Comparison of ENCODE assay signal across 8 mouse cellular contexts in the genomic region with DNA sequence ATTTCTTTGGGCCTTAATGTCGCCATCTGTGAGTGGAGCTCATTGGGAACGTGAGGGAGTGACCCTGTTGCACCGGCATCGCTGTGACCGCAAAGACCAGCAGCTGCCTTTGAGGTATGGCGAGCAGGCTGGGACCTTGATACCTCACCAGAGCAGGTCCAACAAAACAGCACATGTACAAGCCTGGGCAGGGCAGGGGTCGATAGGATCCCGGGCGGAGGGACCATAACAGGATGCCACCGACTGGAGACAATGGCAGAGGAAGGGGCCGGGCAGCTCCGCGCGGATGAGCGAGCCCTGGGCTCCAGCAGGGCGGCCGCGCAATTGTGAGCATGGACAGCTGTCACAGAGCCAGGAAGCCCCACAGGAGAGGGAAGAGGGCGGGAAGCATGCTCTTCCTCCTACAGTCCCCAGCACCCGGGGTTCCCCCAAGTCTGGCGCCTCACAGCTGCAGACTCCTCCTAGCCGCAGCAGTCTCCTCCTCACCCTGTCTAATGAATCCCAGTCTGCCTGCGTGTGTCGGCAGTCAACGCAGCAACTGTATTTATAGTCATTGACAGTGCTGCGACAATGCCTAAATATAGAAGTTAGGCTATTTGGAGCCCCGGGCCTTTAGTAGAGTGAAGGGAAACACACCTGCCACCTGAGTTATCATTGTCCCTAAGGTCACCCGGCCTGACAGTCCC. TPM values are rescaled to one million over a fixed set of nuclear protein-coding genes. Genes with fewer than 3 reads are reported as not detected.
DNase-seq lines count a peak whose midpoint lies in the region; ATAC-seq and TF ChIP-seq lines count a peak whose summit lies in the region.

No protein-coding gene starts in this region.

- H3K27ac ChIP-seq in heart, adult 2 months = peak overlapping the region; percentile 62
- peak overlapping the region; percentile 41; the same call in 1 of the 2 replicates for H3K27ac ChIP-seq in intestine, postnatal 0 days (ENCODE audit: low read depth, low read length)
- H3K27ac ChIP-seq in liver, embryonic 12.5 days = no peak overlapping the region
- H3K27ac ChIP-seq in midbrain, postnatal 0 days (ENCODE audit: low read depth, low read length) = no peak overlapping the region
- H3K27ac ChIP-seq in stomach, embryonic 16.5 days (ENCODE audit: low read length) = peak overlapping the region; percentile 74

- H3K79me2 ChIP-seq in heart, adult 2 months (replicated peaks; ENCODE audit: control insufficient read depth, insufficient read depth, low read length) = no peaks in the 10 kb centered on the region

- peak; percentile 55 for TF ChIP-seq CTCF in heart, adult 2 months (IDR thresholded peaks at IDR 0.05)
- peak; percentile 12; the same call in 1 of the 2 replicates for TF ChIP-seq CTCF in intestine, postnatal 0 days (IDR thresholded peaks at IDR 0.05; ENCODE audit: low read depth)
- TF ChIP-seq CTCF in midbrain, postnatal 0 days (IDR thresholded peaks at IDR 0.05) = peak; percentile 20; the same call in 1 of the 2 replicates

- peak overlapping the region; percentile 60 for H3K4me2 ChIP-seq in intestine, postnatal 0 days (replicated peaks; ENCODE audit: low read depth)
- peak overlapping the region; percentile 60 for H3K4me2 ChIP-seq in liver, embryonic 12.5 days
- peak overlapping the region; percentile 76 for H3K4me2 ChIP-seq in midbrain, postnatal 0 days (ENCODE audit: low read depth, low read length, poor library complexity, severe bottlenecking)
- H3K4me2 ChIP-seq in stomach, embryonic 16.5 days (ENCODE audit: low read depth, low read length) = peak overlapping the region; percentile 65

- no peaks in the 10 kb centered on the region for H3K27me3 ChIP-seq in heart, adult 2 months (ENCODE audit: control insufficient read depth, insufficient read depth, low read length)
- peaks cover 12% of the 10 kb centered on the region for H3K27me3 ChIP-seq in intestine, postnatal 0 days (replicated peaks; ENCODE audit: control insufficient read depth, insufficient read depth, low read length)
- H3K27me3 ChIP-seq in liver, embryonic 12.5 days (replicated peaks) = peaks cover 49% of the 10 kb centered on the region
- no peaks in the 10 kb centered on the region for H3K27me3 ChIP-seq in midbrain, postnatal 0 days (ENCODE audit: insufficient read depth, low read length)
- H3K27me3 ChIP-seq in stomach, embryonic 16.5 days (ENCODE audit: control insufficient read depth, insufficient read depth, low read length) = no peaks in the 10 kb centered on the region

- no peaks in the 10 kb centered on the region for H3K9me3 ChIP-seq in intestine, postnatal 0 days (ENCODE audit: control insufficient read depth)
- H3K9me3 ChIP-seq in liver, embryonic 12.5 days (replicated peaks) = no peaks in the 10 kb centered on the region
- no peaks in the 10 kb centered on the region for H3K9me3 ChIP-seq in midbrain, postnatal 0 days (ENCODE audit: low read length)
- no peaks in the 10 kb centered on the region for H3K9me3 ChIP-seq in stomach, embryonic 16.5 days (replicated peaks; ENCODE audit: control insufficient read depth, low read length)

- peak overlapping the region; percentile 73 for H3K9ac ChIP-seq in heart, adult 2 months (ENCODE audit: low read depth, low read length)
- peak overlapping the region; percentile 11; the same call in 1 of the 2 replicates for H3K9ac ChIP-seq in intestine, postnatal 0 days (ENCODE audit: low read depth, low read length)
- H3K9ac ChIP-seq in liver, embryonic 12.5 days = 0 out of 2 replicates have a peak overlapping the region, but pooled peaks have one; percentile 14
- peak overlapping the region; percentile 5; the same call in 1 of the 2 replicates for H3K9ac ChIP-seq in midbrain, postnatal 0 days (replicated peaks; ENCODE audit: low read length, poor library complexity, severe bottlenecking)
- peak overlapping the region; percentile 67 for H3K9ac ChIP-seq in stomach, embryonic 16.5 days (ENCODE audit: low read length)

- DNase-seq in cerebellum, postnatal 36 days = peak; percentile 13 to 16
- DNase-seq in cerebellum, adult 9-11 months = no peak
- DNase-seq in embryo, embryonic 9.5 days (ENCODE audit: extremely low spot score) = peak; percentile 59
- DNase-seq in heart, adult 2 months = peak; percentile 84 to 89
- DNase-seq in midbrain, postnatal 0 days (ENCODE audit: low spot score) = peak; percentile 39

- peak overlapping the region; percentile 49 for H3K4me3 ChIP-seq in heart, adult 2 months
- H3K4me3 ChIP-seq in intestine, postnatal 0 days (ENCODE audit: low read depth, low read length) = peak overlapping the region; percentile 23
- H3K4me3 ChIP-seq in liver, embryonic 12.5 days = peak overlapping the region; percentile 37
- H3K4me3 ChIP-seq in midbrain, postnatal 0 days (ENCODE audit: low read depth, low read length) = peak overlapping the region; percentile 33
- peak overlapping the region; percentile 36 for H3K4me3 ChIP-seq in stomach, embryonic 16.5 days (replicated peaks; ENCODE audit: low read length)

- peaks cover 13% of the 10 kb centered on the region for H3K4me1 ChIP-seq in heart, adult 2 months (ENCODE audit: control insufficient read depth, insufficient read depth, low read length)
- H3K4me1 ChIP-seq in intestine, postnatal 0 days (replicated peaks; ENCODE audit: control insufficient read depth, insufficient read depth, low read length) = no peaks in the 10 kb centered on the region
- peaks cover 21% of the 10 kb centered on the region for H3K4me1 ChIP-seq in liver, embryonic 12.5 days
- no peaks in the 10 kb centered on the region for H3K4me1 ChIP-seq in midbrain, postnatal 0 days (ENCODE audit: insufficient read depth, low read length)
- peaks cover 13% of the 10 kb centered on the region for H3K4me1 ChIP-seq in stomach, embryonic 16.5 days (ENCODE audit: control insufficient read depth, insufficient read depth, low read length)

- 3% methylated on average over 28 of the region's 28 CpGs for WGBS in heart, adult 2 months
- 5% methylated on average over 27 of the region's 28 CpGs for WGBS in intestine, postnatal 0 days
- WGBS in liver, embryonic 12.5 days (ENCODE audit: insufficient replicate concordance) = 4% methylated on average over 28 of the region's 28 CpGs
- 2% methylated on average over 27 of the region's 28 CpGs for WGBS in midbrain, postnatal 0 days
- WGBS in stomach, embryonic 16.5 days = 3% methylated on average over 28 of the region's 28 CpGs

- no peak for ATAC-seq in intestine, postnatal 0 days
- peak; percentile 58 for ATAC-seq in liver, embryonic 12.5 days
- ATAC-seq in midbrain, postnatal 0 days (ENCODE audit: low FRiP score) = peak; percentile 71
- ATAC-seq in stomach, embryonic 16.5 days (ENCODE audit: insufficient read depth, low FRiP score) = peak; percentile 86

- intact Hi-C loops in heart, adult 2 months (cut with DNase I) = loop anchor here (2.0 to 10.0 kb wide), 2 partner anchors 25 to 437 kb away; partner anchors contain the start of gene Nanos3

- peak; percentile 81 for TF ChIP-seq POLR2A in heart, adult 2 months (IDR thresholded peaks at IDR 0.05; ENCODE audit: insufficient read depth, low read depth, low read length)

- TF ChIP-seq EP300 in heart, adult 2 months (IDR thresholded peaks at IDR 0.05; ENCODE audit: insufficient read depth, low read depth, low read length) = peak; percentile 81; the same call in 1 of the 2 replicates

- H3K36me3 ChIP-seq in heart, adult 2 months (ENCODE audit: control insufficient read depth, insufficient read depth, low read length) = no peaks in the 10 kb centered on the region
- H3K36me3 ChIP-seq in intestine, postnatal 0 days (ENCODE audit: control insufficient read depth, insufficient read depth) = no peaks in the 10 kb centered on the region
- no peaks in the 10 kb centered on the region for H3K36me3 ChIP-seq in liver, embryonic 12.5 days
- H3K36me3 ChIP-seq in midbrain, postnatal 0 days (ENCODE audit: insufficient read depth, low read length) = no peaks in the 10 kb centered on the region
- H3K36me3 ChIP-seq in stomach, embryonic 16.5 days (ENCODE audit: control insufficient read depth, insufficient read depth, low read length) = no peaks in the 10 kb centered on the region

RNA-seq across cellular contexts. Expression of gene Adgre5, which starts 6.7 kb away (rescaled TPM):
- 10 to 100 TPM; 44.6 to 46.4 TPM for total RNA-seq in heart, adult 2 months (2021)
- polyA plus RNA-seq in heart, adult 2 months (2012; rRNA removed) = 73.1 and 73.9 TPM in 2 replicates
- polyA plus RNA-seq in intestine, postnatal 0 days (2015; fragmentation: Nextera tagmentation; extraction: Ambion mirVana) = 17.2 and 17.6 TPM in 2 replicates
- 11.5 and 12.5 TPM in 2 replicates for polyA plus RNA-seq in liver, embryonic 12.5 days (2016; fragmentation: Nextera tagmentation; extraction: Ambion mirVana)
- 10.4 and 24.3 TPM in 2 replicates for total RNA-seq in midbrain, postnatal 0 days (2014; rRNA removed)
- 7.7 and 8.3 TPM in 2 replicates for polyA plus RNA-seq in midbrain, postnatal 0 days (2015; fragmentation: Nextera tagmentation; extraction: Ambion mirVana)
- polyA plus RNA-seq in stomach, embryonic 16.5 days (2015; fragmentation: Nextera tagmentation; extraction: Ambion mirVana) = 40.5 and 45.6 TPM in 2 replicates

RNA-seq across cellular contexts. Expression of gene Ddx39, which starts 32.8 kb away (rescaled TPM):
- 10 to 100 TPM; 15.7 to 17.7 TPM for total RNA-seq in heart, adult 2 months (2021)
- polyA plus RNA-seq in heart, adult 2 months (2012; rRNA removed) = 18.0 and 27.3 TPM in 2 replicates
- polyA plus RNA-seq in intestine, postnatal 0 days (2015; fragmentation: Nextera tagmentation; extraction: Ambion mirVana) = 69.8 and 75.5 TPM in 2 replicates
- polyA plus RNA-seq in liver, embryonic 12.5 days (2016; fragmentation: Nextera tagmentation; extraction: Ambion mirVana) = 270 and 299 TPM in 2 replicates
- total RNA-seq in midbrain, postnatal 0 days (2014; rRNA removed) = 38.1 and 47.3 TPM in 2 replicates
- 68.2 and 76.6 TPM in 2 replicates for polyA plus RNA-seq in midbrain, postnatal 0 days (2015; fragmentation: Nextera tagmentation; extraction: Ambion mirVana)
- 154 and 167 TPM in 2 replicates for polyA plus RNA-seq in stomach, embryonic 16.5 days (2015; fragmentation: Nextera tagmentation; extraction: Ambion mirVana)

RNA-seq across cellular contexts. Expression of gene Pkn1, which starts 48.8 kb away (rescaled TPM):
- 10 to 100 TPM; 51.1 to 55.6 TPM for total RNA-seq in heart, adult 2 months (2021)
- polyA plus RNA-seq in heart, adult 2 months (2012; rRNA removed) = 53.7 and 59.5 TPM in 2 replicates
- 37.0 and 40.2 TPM in 2 replicates for polyA plus RNA-seq in intestine, postnatal 0 days (2015; fragmentation: Nextera tagmentation; extraction: Ambion mirVana)
- polyA plus RNA-seq in liver, embryonic 12.5 days (2016; fragmentation: Nextera tagmentation; extraction: Ambion mirVana) = 17.5 and 19.5 TPM in 2 replicates
- total RNA-seq in midbrain, postnatal 0 days (2014; rRNA removed) = 63.9 and 71.2 TPM in 2 replicates
- polyA plus RNA-seq in midbrain, postnatal 0 days (2015; fragmentation: Nextera tagmentation; extraction: Ambion mirVana) = 21.3 and 21.7 TPM in 2 replicates
- polyA plus RNA-seq in stomach, embryonic 16.5 days (2015; fragmentation: Nextera tagmentation; extraction: Ambion mirVana) = 14.7 and 19.9 TPM in 2 replicates

Comparison
In these comparisons a context has a peak if more than half of its experiments do, and no peak if none do; other contexts are left out.
1. H3K27ac ChIP-seq: peak in heart, adult 2 months (single experiment), intestine, postnatal 0 days (single experiment) and stomach, embryonic 16.5 days (single experiment); none in liver, embryonic 12.5 days (single experiment) and midbrain, postnatal 0 days (single experiment).
2. H3K9ac ChIP-seq: peak in every context shown above with its lines; median percentile 73 in heart, adult 2 months; 67 in stomach, embryonic 16.5 days; 14 in liver, embryonic 12.5 days; 11 in intestine, postnatal 0 days; 5 in midbrain, postnatal 0 days.
3. Peak in every context shown above with its lines, with median percentiles within 50 percentile points of each other: H3K4me3 ChIP-seq, CTCF ChIP-seq and H3K4me2 ChIP-seq.